Mouse (Mus musculus): ENCODE results near the gene Sppl2a.

- no peak for TF ChIP-seq CTCF (IDR thresholded peaks at IDR 0.05; ENCODE audit: low read depth, low read length)
- TF ChIP-seq POLR2A (IDR thresholded peaks at IDR 0.05; ENCODE audit: extremely low read depth, insufficient read depth, low read length) = no peak
These were observed 35.5 kb downstream of the Sppl2a start for GRCm38 (mm10) chr2:126897511-126897910.
